Mouse (Mus musculus) neural tube, embryonic 15.5 days (tissue): ENCODE measurements around the gene Frmd5. TPM values are rescaled to one million over a fixed set of nuclear protein-coding genes. Genes with fewer than 3 reads are reported as not detected.
"Not testable (repeated sequence)": the region's sequence is repeated elsewhere in the genome, so short reads cannot be mapped to it uniquely, and the experiment has no call there.

ENCODE experiments used
- ATAC-seq: fragments of 200-750 bp; cut with Nextera tagmentation; 2 replicates; pipeline ENCODE4 v1.8.0; 2017; ENCODE audit warnings: mild to moderate bottlenecking, moderate TSS enrichment, moderate library complexity; ENCODE audit not compliant: low FRiP score
- H3K27ac ChIP-seq: fragments of 300-500 bp; sonication (generic); replicated peaks from 2 replicates; pipeline ENCODE4 v1.5.1; 2015; ENCODE audit warnings: mild to moderate bottlenecking, inconsistent platforms
- H3K27me3 ChIP-seq: fragments of 300-500 bp; sonication (generic); replicated peaks from 2 replicates; pipeline ENCODE4 v1.6.1; 2015; ENCODE audit warnings: inconsistent platforms
- H3K36me3 ChIP-seq: fragments of 300-500 bp; sonication (generic); 2 replicates; pipeline ENCODE4 v1.6.1; 2015; ENCODE audit warnings: inconsistent platforms
- H3K4me1 ChIP-seq: fragments of 300-500 bp; sonication (generic); 2 replicates; pipeline ENCODE4 v1.6.1; 2015; ENCODE audit warnings: inconsistent platforms
- H3K4me2 ChIP-seq: fragments of 300-500 bp; sonication (generic); 2 replicates; pipeline ENCODE4 v1.6.1; 2015; ENCODE audit warnings: inconsistent platforms, mild to moderate bottlenecking, moderate library complexity
- H3K4me3 ChIP-seq: fragments of 300-500 bp; sonication (generic); replicated peaks from 2 replicates; pipeline ENCODE4 v1.5.1; 2015; ENCODE audit warnings: mild to moderate bottlenecking, inconsistent platforms
- H3K9ac ChIP-seq: fragments of 300-500 bp; sonication (generic); replicated peaks from 2 replicates; pipeline ENCODE4 v1.6.1; 2015; ENCODE audit warnings: mild to moderate bottlenecking, inconsistent platforms
- H3K9me3 ChIP-seq: fragments of 300-500 bp; sonication (generic); replicated peaks from 2 replicates; pipeline ENCODE4 v1.6.1; 2016; ENCODE audit warnings: inconsistent platforms
- WGBS: fragments of 180-500 bp; shearing (Covaris S2); methylation state at CpG from one replicate; pipeline ENCODE4 v1.1.7; 2015; ENCODE audit warnings: mixed read lengths; 5-methylcytosine and 5-hydroxymethylcytosine counted together
- polyA plus RNA-seq: library from polyadenylated mRNA; unstranded; fragments of >200 nt; fragmentation: Nextera tagmentation; extraction: Ambion mirVana; gene quantifications from 2 replicates; pipeline ENCODE4 v1.2.1, GENCODE M21; 2015

The Frmd5 gene
- polyA plus RNA-seq, 1 experiment from 2014 or later, result 24.1 TPM

DNA sequence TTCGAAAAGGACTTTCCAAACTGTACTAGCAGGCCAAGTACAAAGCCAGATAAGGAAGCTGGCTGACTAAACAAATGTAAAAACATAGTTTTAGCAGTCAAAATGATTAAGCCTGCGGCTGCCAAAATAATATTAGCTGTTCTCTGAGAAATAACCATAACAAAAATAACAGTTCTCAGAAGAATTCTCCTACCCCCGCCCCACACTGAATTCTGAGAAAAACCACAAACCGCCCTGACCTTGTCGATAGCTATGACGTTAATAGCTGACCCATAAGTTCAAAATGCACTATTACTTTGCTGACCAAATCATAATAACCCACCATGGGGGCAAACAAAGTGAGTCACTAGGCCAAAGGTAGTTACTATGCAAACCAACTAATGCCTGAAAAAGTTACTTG is 4.0 kb upstream of the Frmd5 start:
- H3K9me3 ChIP-seq, H3K4me2 ChIP-seq, H3K27ac ChIP-seq, H3K9ac ChIP-seq, H3K27me3 ChIP-seq, ATAC-seq, H3K36me3 ChIP-seq, H3K4me3 ChIP-seq: not testable (repeated sequence)
- WGBS, result 89% methylated on average over 6 of the region's 6 CpGs
- H3K4me1 ChIP-seq, result peaks cover 12% of the 10 kb centered on the region

DNA sequence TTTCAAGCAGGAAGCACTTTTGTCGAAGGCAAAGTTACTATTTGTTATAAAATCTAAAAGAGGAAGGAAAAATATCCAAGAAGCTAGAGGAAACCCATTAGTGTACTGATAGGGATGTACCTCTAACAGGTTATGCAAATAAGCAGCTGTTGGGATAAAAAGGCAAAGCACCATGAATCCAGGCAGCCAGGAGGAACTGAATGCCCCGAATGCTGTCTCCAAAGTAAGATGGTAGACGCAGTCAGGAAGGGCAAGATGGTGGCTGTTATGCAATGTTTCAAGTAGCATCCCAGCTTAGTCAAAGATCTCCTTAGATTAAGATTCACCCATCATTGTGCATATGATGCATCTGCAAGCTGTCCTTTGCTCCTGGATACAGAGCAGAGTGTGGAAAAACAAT is 2.2 kb upstream of the Frmd5 start:
- Histone ChIP-seq H3K9ac (no peak overlapping the region), H3K36me3 (no peaks in the 10 kb centered on the region), H3K27ac (no peak overlapping the region), H3K4me3 (no peak overlapping the region), H3K4me1 (peaks cover 16% of the 10 kb centered on the region), H3K27me3 (no peaks in the 10 kb centered on the region), H3K9me3 (no peaks in the 10 kb centered on the region), H3K4me2 (no peak overlapping the region)
- 78% methylated on average over 3 of the region's 3 CpGs for WGBS
- no peak for ATAC-seq

- Histone ChIP-seq H3K36me3 (no peaks in the 10 kb centered on the region), H3K27ac (peak overlapping the region; percentile 97), H3K9ac (peak overlapping the region; percentile 83), H3K4me2 (peak overlapping the region; percentile 90), H3K27me3 (no peaks in the 10 kb centered on the region), H3K4me1 (peaks cover 20% of the 10 kb centered on the region), H3K4me3 (peak overlapping the region; percentile 78), H3K9me3 (no peaks in the 10 kb centered on the region)
- ATAC-seq, result peak; percentile 79
- under 1% methylated on average over 63 of the region's 90 CpGs for WGBS
Observed at GRCm38 (mm10) chr2:121806171-121806943, 530 bp downstream of the Frmd5 start.

DNA sequence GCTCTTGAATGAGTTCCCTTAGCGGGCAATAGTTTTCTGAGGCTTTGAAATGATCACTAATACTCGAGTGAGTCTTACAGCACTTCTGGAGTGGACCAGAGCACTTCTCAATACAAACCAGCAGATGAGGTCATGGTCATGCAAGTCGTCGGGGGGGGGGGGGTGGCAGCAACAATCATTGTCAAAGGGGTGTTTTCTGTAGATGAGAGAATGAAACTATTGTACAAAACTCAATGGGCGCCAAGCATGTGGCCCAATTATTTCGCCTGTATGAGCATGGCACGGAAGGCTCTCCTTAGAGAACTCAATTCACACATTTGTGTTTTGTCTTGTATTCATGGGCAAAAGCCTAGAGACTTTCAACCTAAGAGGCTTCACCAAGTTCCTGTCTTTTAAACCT is 7.8 kb downstream of the Frmd5 start:
- no peak overlapping the region for H3K4me2 ChIP-seq

DNA sequence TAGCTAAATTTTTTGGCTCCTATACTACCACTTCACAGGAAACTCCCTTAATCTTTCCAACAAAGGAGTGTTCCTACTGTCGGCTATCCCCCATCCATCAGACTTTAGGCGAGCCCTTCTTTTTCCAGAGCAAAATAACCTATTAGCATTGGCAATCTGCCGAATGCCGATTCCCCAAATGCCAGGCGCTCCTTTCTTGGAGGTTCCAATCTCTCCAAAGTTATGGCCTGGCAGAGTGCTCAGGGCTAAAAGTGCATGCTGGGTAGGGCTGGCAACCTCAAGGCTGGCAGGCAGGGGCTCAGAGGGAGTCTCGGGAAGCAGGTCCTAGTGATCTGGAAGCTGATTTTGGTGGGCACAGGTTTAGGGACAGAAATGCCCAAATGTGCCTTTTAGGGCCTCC is 10.9 kb downstream of the Frmd5 start:
- ATAC-seq, result no peak
- no peak overlapping the region for H3K4me2 ChIP-seq
- 80% methylated on average over 6 of the region's 6 CpGs for WGBS

More for the DNA sequence above, 7.8 kb downstream of the Frmd5 start:
- Histone ChIP-seq H3K9ac (no peak overlapping the region), H3K4me3 (no peak overlapping the region), H3K27me3 (no peaks in the 10 kb centered on the region), H3K36me3 (0 out of 2 replicates have a peak, but pooled peaks cover 4% of the 10 kb centered on the region), H3K4me1 (peaks cover 4% of the 10 kb centered on the region), H3K9me3 (no peaks in the 10 kb centered on the region), H3K27ac (no peak overlapping the region)
- 83% methylated on average over 7 of the region's 7 CpGs for WGBS
- no peak for ATAC-seq

DNA sequence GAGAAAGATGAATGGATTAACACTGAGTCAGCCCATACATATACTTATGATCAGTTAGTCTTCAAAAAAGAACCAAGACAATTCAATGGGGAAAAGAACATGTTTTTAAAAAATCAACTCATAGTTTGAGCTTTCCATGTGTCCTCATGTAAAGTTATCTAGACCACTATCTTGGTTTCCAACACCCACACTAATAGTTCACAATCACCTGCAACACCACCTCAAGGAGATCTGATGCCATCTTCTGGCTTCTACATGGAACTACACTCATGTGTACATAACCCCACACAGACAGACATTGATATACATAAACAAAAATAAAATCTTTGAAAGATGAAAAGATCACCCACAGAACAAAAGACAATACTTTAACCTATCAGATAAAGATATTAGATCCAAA is 17.1 kb downstream of the Frmd5 start:
- no peaks in the 10 kb centered on the region for H3K36me3 ChIP-seq
- ATAC-seq, result no peak
- H3K4me1 ChIP-seq, result 0 out of 2 replicates have a peak, but pooled peaks cover 2% of the 10 kb centered on the region
- H3K27ac ChIP-seq, result no peak overlapping the region
- no peaks in the 10 kb centered on the region for H3K9me3 ChIP-seq
- H3K4me3 ChIP-seq, result no peak overlapping the region
- H3K9ac ChIP-seq, result no peak overlapping the region
- no peak overlapping the region for H3K4me2 ChIP-seq
- no peaks in the 10 kb centered on the region for H3K27me3 ChIP-seq

More for the DNA sequence above, 10.9 kb downstream of the Frmd5 start:
- H3K27me3 ChIP-seq, result no peaks in the 10 kb centered on the region
- no peaks in the 10 kb centered on the region for H3K9me3 ChIP-seq
- 0 out of 2 replicates have a peak, but pooled peaks cover 4% of the 10 kb centered on the region for H3K36me3 ChIP-seq
- H3K4me1 ChIP-seq, result no peaks in the 10 kb centered on the region
- no peak overlapping the region for H3K4me3 ChIP-seq
- H3K9ac ChIP-seq, result no peak overlapping the region
- H3K27ac ChIP-seq, result no peak overlapping the region

GRCm38 (mm10) chr2:121788415-121788814 is 18.5 kb downstream of the Frmd5 start:
- Histone ChIP-seq H3K4me1 (0 out of 2 replicates have a peak, but pooled peaks cover 4% of the 10 kb centered on the region), H3K4me2 (no peak overlapping the region), H3K36me3 (no peaks in the 10 kb centered on the region), H3K9me3 (no peaks in the 10 kb centered on the region), H3K9ac (no peak overlapping the region), H3K27ac (no peak overlapping the region), H3K27me3 (no peaks in the 10 kb centered on the region), H3K4me3 (no peak overlapping the region)
- ATAC-seq, result no peak
- WGBS, result 87% methylated on average over 2 of the region's 2 CpGs

GRCm38 (mm10) chr2:121787767-121788166 is 19.1 kb downstream of the Frmd5 start:
- no peaks in the 10 kb centered on the region for H3K27me3 ChIP-seq
- no peak overlapping the region for H3K4me3 ChIP-seq
- no peaks in the 10 kb centered on the region for H3K9me3 ChIP-seq
- 0 out of 2 replicates have a peak, but pooled peaks cover 4% of the 10 kb centered on the region for H3K4me1 ChIP-seq
- no peak overlapping the region for H3K4me2 ChIP-seq
- no peaks in the 10 kb centered on the region for H3K36me3 ChIP-seq
- WGBS, result 71% methylated on average over 11 of the region's 13 CpGs
- H3K27ac ChIP-seq, result no peak overlapping the region
- no peak for ATAC-seq
- H3K9ac ChIP-seq, result no peak overlapping the region

DNA sequence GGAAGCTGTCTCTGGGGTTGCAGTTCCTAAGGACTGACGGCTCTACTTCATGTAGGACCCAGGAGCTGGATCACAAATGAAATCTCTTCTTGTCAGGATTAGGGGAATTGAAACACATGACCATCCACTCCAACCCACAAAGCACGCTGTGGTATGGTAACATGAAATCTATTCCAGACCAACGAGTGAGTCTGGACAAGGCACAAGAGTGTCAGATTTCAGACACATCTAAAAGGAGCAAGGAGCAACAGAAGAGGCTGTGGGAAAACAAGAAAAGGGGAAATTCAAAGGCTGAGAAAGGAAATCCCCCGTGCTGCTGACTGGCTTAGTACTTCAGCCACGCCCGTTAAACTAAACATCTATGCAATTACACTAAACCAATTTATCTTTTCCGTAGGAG is 19.6 kb downstream of the Frmd5 start:
- no peak overlapping the region for H3K4me2 ChIP-seq
- no peaks in the 10 kb centered on the region for H3K9me3 ChIP-seq
- no peaks in the 10 kb centered on the region for H3K27me3 ChIP-seq
- no peak overlapping the region for H3K27ac ChIP-seq
- 0 out of 2 replicates have a peak, but pooled peaks cover 7% of the 10 kb centered on the region for H3K4me1 ChIP-seq
- H3K4me3 ChIP-seq, result no peak overlapping the region
- WGBS, result 73% methylated on average over 7 of the region's 7 CpGs
- ATAC-seq, result no peak
- H3K36me3 ChIP-seq, result no peaks in the 10 kb centered on the region
- no peak overlapping the region for H3K9ac ChIP-seq

DNA sequence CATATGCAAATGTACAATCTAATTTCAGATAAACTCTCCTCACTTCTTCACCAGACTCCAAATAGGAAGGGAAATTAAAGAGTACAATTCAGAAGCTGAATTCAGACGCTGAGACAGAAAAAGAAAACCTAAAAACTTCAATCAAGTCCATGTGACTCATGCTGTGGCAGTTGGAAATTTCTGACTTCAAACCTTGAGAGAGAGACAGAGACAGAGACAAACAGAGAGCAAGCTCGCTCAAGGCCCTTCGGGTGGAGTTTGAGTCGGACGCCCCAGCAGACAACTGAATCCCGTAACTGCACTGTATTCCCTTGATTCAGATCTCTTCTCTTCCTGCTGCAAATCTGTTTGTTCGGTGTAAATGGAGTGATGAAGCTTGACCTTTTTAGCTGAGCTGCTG is 30.7 kb downstream of the Frmd5 start:
- 81% methylated on average over 7 of the region's 7 CpGs for WGBS
- ATAC-seq, result no peak
- no peaks in the 10 kb centered on the region for H3K9me3 ChIP-seq

GRCm38 (mm10) chr2:121764851-121765250 is 42.0 kb downstream of the Frmd5 start:
- Histone ChIP-seq H3K36me3 (peaks cover 5% of the 10 kb centered on the region; the same call in 1 of the 2 replicates), H3K27ac (no peak overlapping the region), H3K4me1 (peaks cover 5% of the 10 kb centered on the region; the same call in 1 of the 2 replicates), H3K4me2 (no peak overlapping the region), H3K9ac (no peak overlapping the region), H3K27me3 (no peaks in the 10 kb centered on the region), H3K4me3 (no peak overlapping the region), H3K9me3 (no peaks in the 10 kb centered on the region)
- 61% methylated on average over 5 of the region's 5 CpGs for WGBS
- no peak for ATAC-seq

More for the DNA sequence above, 30.7 kb downstream of the Frmd5 start:
- H3K4me1 ChIP-seq, result peaks cover 9% of the 10 kb centered on the region
- no peaks in the 10 kb centered on the region for H3K27me3 ChIP-seq
- no peaks in the 10 kb centered on the region for H3K36me3 ChIP-seq
- H3K4me2 ChIP-seq, result no peak overlapping the region
- no peak overlapping the region for H3K4me3 ChIP-seq
- no peak overlapping the region for H3K27ac ChIP-seq
- no peak overlapping the region for H3K9ac ChIP-seq

GRCm38 (mm10) chr2:121761861-121762260 is 45.0 kb downstream of the Frmd5 start:
- H3K9ac ChIP-seq, result no peak overlapping the region
- 94% methylated on average over 5 of the region's 5 CpGs for WGBS
- no peak overlapping the region for H3K4me3 ChIP-seq
- H3K4me1 ChIP-seq, result 0 out of 2 replicates have a peak, but pooled peaks cover 2% of the 10 kb centered on the region
- H3K27me3 ChIP-seq, result no peaks in the 10 kb centered on the region
- no peaks in the 10 kb centered on the region for H3K9me3 ChIP-seq
- H3K36me3 ChIP-seq, result no peaks in the 10 kb centered on the region
- no peak overlapping the region for H3K4me2 ChIP-seq
- no peak overlapping the region for H3K27ac ChIP-seq
- ATAC-seq, result no peak
